Mouse (Mus musculus): ENCODE data around the gene Ktn1.

- no peak for TF ChIP-seq CTCF (IDR thresholded peaks at IDR 0.05; ENCODE audit: low read depth, low read length)
- no peak for TF ChIP-seq POLR2A (IDR thresholded peaks at IDR 0.05; ENCODE audit: borderline replicate concordance, low read depth, low read length)
These were observed 35.0 kb upstream of the Ktn1 start for GRCm38 (mm10) chr14:47613254-47613653.

Data from bone marrow macrophage, adult 2 months (primary cell).